Mouse (Mus musculus) embryonic stem cell, embryonic (primary cell): ENCODE measurements around the gene Gjc1.

ENCODE experiments used
- CTCF ChIA-PET, 4 experiments: fragments of 300-600 bp in 2 of 4; fragments of 350-600 bp in 2 of 4; sonication (Branson Sonifier 250); formaldehyde crosslinking; loops; one replicate each; lab custom pipeline; 2022; ENCODE audit warnings: inconsistent platforms in 2 of 4; lab: Charles Lee
- POLR2A ChIA-PET, 4 experiments: fragments of 300-600 bp in 2 of 4; fragments of 350-600 bp in 2 of 4; sonication (Branson Sonifier 250); formaldehyde crosslinking; loops; one replicate each; lab custom pipeline; 2022; ENCODE audit warnings: antibody characterized with exemption in 4 of 4, inconsistent platforms in 1 of 4; lab: Charles Lee

Gene Gjc1

GRCm38 (mm10) chr11:102781523-102781922 lies 38.0 kb downstream of the Gjc1 start:
- POLR2A ChIA-PET = interaction anchor here in 2 of 4 experiments (0.6 to 1.4 kb wide), 3 partner anchors 19 to 31 kb away, joined by 3 to 4 read pairs (median 3); partner anchors contain the start of gene Adam11 (in 1 of the 2)
- CTCF ChIA-PET = interaction anchor here in 1 of 4 experiments (0.6 to 1.1 kb wide), 3 partner anchors 53 to 411 kb away, joined by 3 to 4 read pairs (median 4); no protein-coding TSS in a partner anchor

- ChIA-PET POLR2A (interaction anchor here in 2 of 4 experiments (0.6 to 1.4 kb wide), 2 partner anchors 31 to 39 kb away, joined by 3 to 4 read pairs; no protein-coding TSS in a partner anchor), CTCF (interaction anchor here in 1 of 4 experiments (0.6 kb wide), 1 partner anchor 412 kb away, joined by 4 read pairs; no protein-coding TSS in a partner anchor)
Measured at GRCm38 (mm10) chr11:102780986-102781351, 38.5 kb downstream of the Gjc1 start.

DNA sequence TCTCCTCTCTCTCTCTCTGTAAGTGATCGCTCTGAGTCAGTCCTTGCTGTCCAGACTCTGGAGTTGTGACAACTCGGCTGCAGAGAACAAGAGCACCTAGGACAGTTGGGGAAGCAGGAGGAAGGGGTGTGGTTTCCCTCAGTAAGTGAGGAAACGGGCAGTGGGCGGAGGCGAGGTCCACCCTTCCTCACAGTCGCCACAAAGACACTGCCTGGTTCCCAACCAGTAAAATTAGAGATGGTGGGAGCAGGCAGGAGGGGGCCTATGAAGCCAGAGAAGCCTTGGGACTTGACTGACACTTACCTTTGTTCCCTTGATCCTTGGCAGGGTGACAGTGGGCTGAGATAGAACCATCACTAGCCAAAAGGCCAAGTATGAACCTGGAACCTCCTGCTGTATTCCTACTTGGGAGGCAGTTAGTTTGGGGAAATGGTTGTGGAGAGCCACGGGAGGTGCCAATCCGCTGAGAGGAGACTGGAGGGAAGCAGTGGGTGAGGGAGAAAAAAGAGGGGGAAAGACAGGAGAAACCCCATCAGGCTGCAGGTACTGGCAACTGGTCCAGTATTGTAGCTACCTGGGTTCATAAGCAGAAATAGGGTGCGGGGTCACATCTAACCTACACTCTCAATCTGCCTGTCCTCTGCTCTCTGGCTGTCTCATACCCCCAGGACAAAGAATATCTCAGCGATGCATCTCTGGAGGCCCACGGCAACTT lies 39.1 kb downstream of the Gjc1 start:
- CTCF ChIA-PET = interaction anchor here in 2 of 4 experiments (0.5 to 2.0 kb wide), 2 partner anchors 52 to 113 kb away, joined by 4 to 5 read pairs; no protein-coding TSS in a partner anchor

DNA sequence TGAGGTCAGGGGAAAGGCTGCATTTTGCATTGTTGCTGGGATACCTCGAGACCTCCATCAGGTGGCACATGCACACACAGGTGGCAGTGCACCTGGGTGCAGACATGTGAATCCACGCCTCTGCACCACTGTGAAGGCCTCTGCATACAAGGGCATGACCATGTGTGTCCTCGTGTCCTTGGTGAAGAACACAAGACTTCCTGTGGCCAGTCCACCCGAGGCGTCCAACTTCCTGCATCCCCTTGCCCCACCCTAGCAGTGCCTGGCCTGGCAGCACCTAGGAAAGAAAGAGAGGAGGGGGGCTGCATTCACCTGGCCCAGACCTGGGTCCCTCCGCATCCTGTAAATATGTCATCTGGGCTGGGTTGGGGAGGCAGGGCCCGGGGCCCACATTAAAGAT lies 39.7 kb downstream of the Gjc1 start:
- POLR2A ChIA-PET = interaction anchor here in 2 of 4 experiments (1.3 to 1.4 kb wide), 2 partner anchors 24 to 40 kb away, joined by 4 read pairs; no protein-coding TSS in a partner anchor
- CTCF ChIA-PET = interaction anchor here in 2 of 4 experiments (0.5 to 2.0 kb wide), 2 partner anchors 51 to 113 kb away, joined by 4 to 5 read pairs; no protein-coding TSS in a partner anchor

More for the DNA sequence above, 39.1 kb downstream of the Gjc1 start:
- POLR2A ChIA-PET = interaction anchor here in 2 of 4 experiments (1.3 to 1.4 kb wide), 2 partner anchors 23 to 40 kb away, joined by 4 read pairs; no protein-coding TSS in a partner anchor

DNA sequence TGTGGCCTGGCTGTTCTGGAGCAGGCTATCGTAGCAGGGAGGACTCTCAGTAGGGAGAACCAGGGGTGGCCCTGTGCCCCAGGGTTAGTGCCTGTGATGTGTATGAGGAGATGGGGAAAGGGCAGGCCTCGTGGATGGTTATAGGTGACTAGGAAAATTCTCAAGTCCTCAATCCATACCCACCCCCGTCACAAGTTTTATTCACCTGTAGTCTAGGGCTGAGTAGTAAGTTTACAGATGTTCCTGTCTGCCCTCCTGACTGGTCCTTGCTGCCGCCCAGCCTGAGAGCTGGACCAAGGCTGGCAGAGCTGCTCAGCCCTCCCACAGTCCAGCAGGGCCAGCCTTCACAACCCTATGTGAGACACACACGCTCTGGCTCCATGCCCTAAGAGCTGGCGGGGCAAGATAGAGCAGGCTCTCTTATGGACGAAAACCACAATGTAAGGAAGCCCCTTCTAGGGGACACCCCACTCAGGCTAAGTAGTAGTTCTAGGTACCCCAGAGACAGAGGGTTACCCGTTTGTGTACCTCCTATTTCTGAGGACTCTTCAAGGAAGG lies 40.3 kb downstream of the Gjc1 start:
- CTCF ChIA-PET = interaction anchor here in 1 of 4 experiments (0.7 to 2.0 kb wide), 2 partner anchors 52 to 114 kb away, joined by 3 to 5 read pairs; no protein-coding TSS in a partner anchor
- POLR2A ChIA-PET = interaction anchor here in 2 of 4 experiments (1.2 to 2.6 kb wide), 7 partner anchors 24 to 354 kb away, joined by 3 to 15 read pairs (median 4); partner anchors contain the start of genes Gjc1 (in 1 of the 2) and Hexim1 (in 1 of the 2)

DNA sequence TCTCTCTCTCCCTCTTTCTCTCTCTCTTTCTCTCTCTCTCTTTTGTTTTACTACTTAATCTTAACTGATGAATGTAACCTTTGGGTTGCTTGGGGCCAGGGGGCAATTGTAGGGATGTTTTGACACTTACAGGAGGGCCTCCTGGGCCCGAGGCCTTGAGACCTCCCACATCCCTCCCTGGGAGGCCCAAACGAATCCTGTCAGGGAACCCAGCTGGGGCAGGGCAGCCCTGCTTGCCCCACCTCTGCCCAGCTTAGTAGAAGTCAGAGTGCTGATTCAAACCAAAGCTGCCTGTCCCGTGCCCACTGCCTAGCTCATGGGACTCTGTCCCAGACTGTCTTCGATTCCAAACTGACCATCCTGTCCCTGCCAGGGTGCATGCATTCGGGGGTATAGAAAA lies 40.9 kb downstream of the Gjc1 start:
- ChIA-PET POLR2A (interaction anchor here in 2 of 4 experiments (0.5 to 2.6 kb wide), 9 partner anchors 9 to 354 kb away, joined by 3 to 15 read pairs (median 4); partner anchors contain the start of genes Gjc1 (in 1 of the 2) and Hexim1 (in 1 of the 2)), CTCF (interaction anchor here in 3 of 4 experiments (0.6 to 2.0 kb wide), 7 partner anchors 11 to 390 kb away, joined by 3 to 6 read pairs (median 3); no protein-coding TSS in a partner anchor)

GRCm38 (mm10) chr11:102778165-102778564 lies 41.3 kb downstream of the Gjc1 start:
- ChIA-PET POLR2A (interaction anchor here in 3 of 4 experiments (0.5 to 2.6 kb wide), 11 partner anchors 8 to 355 kb away, joined by 3 to 15 read pairs (median 3); partner anchors contain the start of genes Gjc1 (in 1 of the 3) and Hexim1 (in 1 of the 3)), CTCF (interaction anchor here (0.6 to 1.3 kb wide), 16 partner anchors 11 to 1002 kb away, joined by 3 to 7 read pairs (median 3); no protein-coding TSS in a partner anchor)

DNA sequence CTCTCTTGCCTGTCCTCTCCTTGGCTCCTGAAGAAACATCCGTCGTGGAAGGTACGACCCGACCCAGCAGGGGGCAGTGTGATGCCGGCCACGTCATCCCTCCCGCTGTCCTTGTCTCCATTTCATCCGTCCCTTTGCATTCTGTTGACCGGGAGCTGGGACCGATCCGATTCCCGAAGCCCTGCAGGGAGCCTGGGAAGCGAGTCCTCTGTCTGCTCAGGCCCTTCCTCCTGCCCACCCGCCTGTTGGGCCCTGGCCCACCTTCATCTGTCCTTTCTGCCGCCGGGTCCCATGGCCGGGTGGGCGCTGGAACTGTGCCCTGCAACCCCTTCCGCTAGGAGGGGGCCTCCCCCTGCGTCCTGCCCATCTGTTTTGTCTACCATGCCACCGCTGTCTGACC lies 41.9 kb downstream of the Gjc1 start:
- POLR2A ChIA-PET = interaction anchor here in 3 of 4 experiments (0.5 to 2.6 kb wide), 10 partner anchors 9 to 355 kb away, joined by 3 to 15 read pairs (median 4); partner anchors contain the start of genes Gjc1 (in 1 of the 3) and Hexim1 (in 1 of the 3)
- CTCF ChIA-PET = interaction anchor here in 3 of 4 experiments (0.6 to 1.3 kb wide), 15 partner anchors 11 to 1002 kb away, joined by 3 to 7 read pairs (median 3); no protein-coding TSS in a partner anchor

- ChIA-PET POLR2A (interaction anchor here (0.6 to 3.6 kb wide), 69 partner anchors 9 to 384 kb away, joined by 3 to 22 read pairs (median 4); partner anchors contain the start of genes Adam11 (in 3 of the 4), Gjc1 (in 3 of the 4), Ccdc103 (in 2 of the 4) and Eftud2 (in 2 of the 4)), CTCF (interaction anchor here (0.5 to 5.1 kb wide), 91 partner anchors 9 to 1440 kb away, joined by 3 to 49 read pairs (median 5); partner anchors contain the start of genes Adam11 (in 3 of the 4), Ccdc103 (in 2 of the 4), Eftud2 (in 2 of the 4) and Kif18b (in 2 of the 4))
Measured at GRCm38 (mm10) chr11:102774621-102775141, 44.8 kb downstream of the Gjc1 start.

DNA sequence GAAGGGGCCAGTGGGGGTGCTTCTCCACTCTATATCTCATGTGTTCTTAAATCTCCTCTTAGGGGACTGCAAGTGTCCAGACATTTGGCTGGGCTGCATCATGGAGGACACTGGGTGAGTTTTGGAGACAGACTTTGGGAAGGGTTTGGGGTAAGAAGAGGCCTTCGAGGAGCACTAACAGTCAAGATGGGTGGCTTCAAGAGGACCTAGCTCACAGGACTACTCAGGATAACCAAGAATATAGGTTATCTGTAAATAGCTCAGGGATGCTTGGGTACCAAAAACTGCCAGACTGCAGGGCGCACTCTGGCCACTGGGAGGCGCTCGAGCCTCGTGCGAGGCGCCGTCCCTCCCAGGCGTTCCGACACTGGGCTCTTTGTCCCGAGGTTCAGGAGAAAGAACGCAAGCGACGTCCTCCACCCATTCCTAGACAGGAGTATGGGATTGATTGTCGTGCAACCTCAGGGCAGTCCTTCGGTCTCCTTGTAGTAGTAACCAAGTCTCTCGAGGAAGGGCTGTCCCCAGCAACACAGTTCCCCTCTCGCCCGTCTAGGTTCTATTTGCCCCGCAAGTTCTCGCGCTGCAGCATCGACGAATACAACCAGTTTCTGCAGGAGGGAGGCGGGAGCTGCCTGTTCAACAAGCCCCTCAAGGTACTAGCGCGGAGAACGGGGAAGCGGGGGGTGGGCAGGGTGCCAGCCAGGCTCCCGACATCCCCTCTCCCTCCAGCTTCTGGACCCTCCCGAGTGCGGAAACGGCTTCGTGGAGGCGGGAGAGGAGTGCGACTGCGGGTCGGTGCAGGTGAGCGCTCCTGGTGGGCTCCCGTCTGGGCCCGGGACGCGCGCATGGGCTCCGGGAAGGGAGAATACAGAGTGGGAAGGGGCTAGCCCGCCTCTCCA lies 45.5 kb downstream of the Gjc1 start:
- ChIA-PET CTCF (interaction anchor here (0.5 to 5.1 kb wide), 122 partner anchors 9 to 1440 kb away, joined by 3 to 49 read pairs (median 4); partner anchors contain the start of genes Adam11 (in 4 of the 4), Ccdc103 (in 2 of the 4), Eftud2 (in 2 of the 4) and Kif18b (in 2 of the 4)), POLR2A (interaction anchor here (0.6 to 3.6 kb wide), 64 partner anchors 9 to 384 kb away, joined by 3 to 22 read pairs (median 4); partner anchors contain the start of genes Gjc1 (in 3 of the 4), Adam11 (in 2 of the 4), Kif18b (in 2 of the 4) and Acbd4 (in 1 of the 4))

GRCm38 (mm10) chr11:102772771-102773700 lies 46.5 kb downstream of the Gjc1 start:
- POLR2A ChIA-PET = interaction anchor here (0.5 to 3.6 kb wide), 36 partner anchors 10 to 385 kb away, joined by 3 to 22 read pairs (median 4); partner anchors contain the start of genes Adam11 (in 2 of the 4), Gjc1 (in 2 of the 4), Ccdc103 (in 1 of the 4) and Eftud2 (in 1 of the 4)
- CTCF ChIA-PET = interaction anchor here (0.6 to 5.1 kb wide), 86 partner anchors 8 to 884 kb away, joined by 3 to 49 read pairs (median 5); partner anchors contain the start of genes Adam11 (in 4 of the 4), Ccdc103 (in 2 of the 4), Eftud2 (in 2 of the 4) and Acbd4 (in 1 of the 4)

DNA sequence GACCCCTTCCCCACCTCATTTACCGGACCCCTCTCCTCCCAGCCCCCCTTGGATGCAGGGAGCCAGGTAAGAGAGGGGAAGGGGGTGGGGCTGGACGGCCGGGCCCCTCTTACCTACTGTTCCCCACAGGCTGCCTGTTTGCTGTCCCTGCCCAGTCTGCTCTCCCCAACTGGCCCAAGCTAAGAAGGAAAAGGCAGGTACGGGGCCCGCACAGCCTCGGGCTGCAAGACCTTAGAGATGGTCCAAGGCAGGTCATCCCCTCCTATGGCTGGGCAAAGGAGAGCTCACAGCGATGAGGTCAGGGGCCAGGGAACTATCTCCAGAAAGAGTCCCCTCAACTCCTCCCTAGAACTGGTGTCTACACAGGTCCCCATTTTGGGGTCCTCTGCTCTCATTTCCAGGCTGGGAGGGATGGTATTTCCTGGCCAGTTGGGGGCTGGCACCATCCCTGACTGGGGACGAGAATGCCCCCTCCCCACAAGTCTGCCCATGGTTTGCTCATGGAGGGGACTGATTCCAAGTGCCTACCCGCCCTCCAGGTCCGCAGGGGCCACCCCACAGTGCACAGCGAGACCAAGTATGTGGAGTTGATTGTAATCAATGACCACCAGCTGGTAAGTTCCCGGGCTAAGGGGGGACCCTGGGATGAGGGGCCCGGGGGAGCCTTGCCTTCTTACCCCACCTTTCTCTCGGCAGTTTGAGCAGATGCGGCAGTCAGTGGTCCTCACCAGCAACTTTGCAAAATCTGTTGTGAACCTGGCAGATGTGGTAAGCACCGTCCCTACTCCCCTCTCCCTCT lies 47.4 kb downstream of the Gjc1 start:
- ChIA-PET POLR2A (interaction anchor here in 2 of 4 experiments (0.6 to 3.0 kb wide), 8 partner anchors 12 to 360 kb away, joined by 3 to 11 read pairs (median 3); partner anchors contain the start of gene Hexim1 (in 1 of the 2)), CTCF (interaction anchor here (0.6 to 5.1 kb wide), 9 partner anchors 18 to 794 kb away, joined by 3 to 34 read pairs (median 5); no protein-coding TSS in a partner anchor)

GRCm38 (mm10) chr11:102770662-102771435 lies 48.7 kb downstream of the Gjc1 start:
- POLR2A ChIA-PET = interaction anchor here in 3 of 4 experiments (0.6 to 2.4 kb wide), 14 partner anchors 8 to 565 kb away, joined by 3 to 7 read pairs (median 3); partner anchors contain the start of gene Hexim1 (in 2 of the 3)
- CTCF ChIA-PET = interaction anchor here (0.6 to 5.1 kb wide), 12 partner anchors 14 to 793 kb away, joined by 3 to 34 read pairs (median 3); partner anchors contain the start of gene Higd1b (in 1 of the 4)
